Mouse (Mus musculus): ENCODE measurements at regions not wholly inside any gene's neighbourhood (a gene's known extent, or its start where the extent isn't known, plus 50 kb on each side); places are given as distances from the start of the nearest gene placed in this dataset.

- Histone ChIP-seq H3K36me3 (ENCODE audit: control insufficient read depth, insufficient read depth, low read length, poor library complexity, severe bottlenecking) (no peaks in the 10 kb centered on the region), H3K27me3 (ENCODE audit: control insufficient read depth, insufficient read depth, low read length, poor library complexity, severe bottlenecking) (no peaks in the 10 kb centered on the region)
- no peak for DNase-seq (ENCODE audit: low read depth, low spot score)
Observed at GRCm38 (mm10) chr10:95001650-95002049, 57.0 kb upstream of the Plxnc1 start.

GRCm38 (mm10) chr10:94999716-95000115, 55.1 kb upstream of the Plxnc1 start:
- DNase-seq (ENCODE audit: low read depth, low spot score) = no peak
- Histone ChIP-seq H3K27me3 (ENCODE audit: control insufficient read depth, insufficient read depth, low read length, poor library complexity, severe bottlenecking) (no peaks in the 10 kb centered on the region), H3K36me3 (ENCODE audit: control insufficient read depth, insufficient read depth, low read length, poor library complexity, severe bottlenecking) (no peaks in the 10 kb centered on the region)
